Mouse (Mus musculus) forebrain, embryonic 15.5 days (tissue): Measurements from ENCODE around the gene Pex11g. TPM values are rescaled to one million over a fixed set of nuclear protein-coding genes. Genes with fewer than 3 reads are reported as not detected.

Experiments
- ATAC-seq: fragments of 200-750 bp; cut with Nextera tagmentation; replicated peaks from 2 replicates; pipeline ENCODE4 v1.8.0; 2017; ENCODE audit warnings: mild to moderate bottlenecking, moderate TSS enrichment, moderate library complexity
- H3K27ac ChIP-seq: fragments of 300-500 bp; sonication (generic); replicated peaks from 2 replicates; pipeline ENCODE4 v1.5.1; 2015; ENCODE audit warnings: mild to moderate bottlenecking, inconsistent platforms
- H3K27me3 ChIP-seq: fragments of 300-500 bp; sonication (generic); 2 replicates; pipeline ENCODE4 v1.6.1; 2015; ENCODE audit warnings: inconsistent platforms
- H3K36me3 ChIP-seq: fragments of 300-500 bp; sonication (generic); 2 replicates; pipeline ENCODE4 v1.6.1; 2015; ENCODE audit warnings: mild to moderate bottlenecking, inconsistent platforms
- H3K4me1 ChIP-seq: fragments of 300-500 bp; sonication (generic); 2 replicates; pipeline ENCODE4 v1.6.1; 2015; ENCODE audit warnings: inconsistent platforms
- H3K4me2 ChIP-seq: fragments of 300-500 bp; sonication (generic); replicated peaks from 2 replicates; pipeline ENCODE4 v1.6.1; 2015; ENCODE audit warnings: mild to moderate bottlenecking, inconsistent platforms
- H3K4me3 ChIP-seq: fragments of 300-500 bp; sonication (generic); 2 replicates; pipeline ENCODE4 v1.5.1; 2015; ENCODE audit warnings: mild to moderate bottlenecking, inconsistent platforms
- H3K9ac ChIP-seq: fragments of 300-500 bp; sonication (generic); replicated peaks from 2 replicates; pipeline ENCODE4 v1.6.1; 2015; ENCODE audit warnings: mild to moderate bottlenecking, inconsistent platforms
- H3K9me3 ChIP-seq: fragments of 300-500 bp; sonication (generic); 2 replicates; pipeline ENCODE4 v1.6.1; 2016; ENCODE audit warnings: inconsistent platforms
- WGBS: fragments of 180-500 bp; shearing (Covaris S2); methylation state at CpG from one replicate; pipeline ENCODE4 v1.1.7; 2015; ENCODE audit warnings: mixed read lengths; 5-methylcytosine and 5-hydroxymethylcytosine counted together
- polyA plus RNA-seq: library from polyadenylated mRNA; unstranded; fragments of >200 nt; fragmentation: Nextera tagmentation; extraction: Ambion mirVana; gene quantifications from 2 replicates; pipeline ENCODE4 v1.2.1, GENCODE M21; 2015

Gene Pex11g
- polyA plus RNA-seq, result 3.3 and 3.8 TPM in 2 replicates

DNA sequence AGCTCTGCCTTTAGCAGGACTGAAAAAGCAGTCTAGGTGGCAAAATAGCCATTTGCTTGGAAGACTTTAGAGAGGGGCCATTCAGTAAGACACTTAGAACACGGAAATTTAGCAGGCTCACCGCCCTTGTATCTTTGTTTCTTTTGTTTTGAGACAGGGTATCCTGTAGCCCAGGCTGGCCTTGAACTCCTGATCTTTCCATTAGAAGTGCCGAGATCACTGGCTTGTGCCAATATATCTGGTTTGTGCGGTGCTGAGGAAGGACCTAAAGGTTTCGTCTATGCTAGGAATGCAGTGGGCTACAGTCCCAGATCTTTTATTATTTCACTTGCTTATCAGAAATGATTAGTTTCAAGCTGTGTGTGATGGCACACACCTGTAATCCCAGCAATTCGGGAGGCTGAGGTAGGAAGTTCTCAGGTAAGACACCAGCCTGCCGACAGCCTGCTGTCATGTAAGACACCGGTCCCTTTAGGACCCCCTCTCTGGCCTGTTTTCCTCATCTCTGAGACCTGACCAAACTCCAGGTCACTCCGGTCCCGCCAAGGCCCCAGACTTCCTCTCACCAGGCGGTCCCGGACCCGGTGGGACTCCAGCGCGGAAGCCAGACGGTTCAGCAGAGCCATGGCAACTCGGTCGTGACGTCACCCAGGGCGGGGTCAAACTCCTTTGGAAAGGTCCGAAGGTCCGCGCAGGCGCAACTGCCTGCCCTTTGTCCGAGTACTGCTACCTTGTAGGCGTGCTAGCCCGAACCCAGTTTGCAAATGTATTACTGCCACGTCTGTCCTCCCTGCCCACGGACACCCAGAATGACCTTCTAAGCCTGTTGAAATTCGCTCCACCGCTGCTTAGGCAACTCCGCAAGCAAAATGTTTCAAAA, at the start of gene Pex11g:
Pex11g (minus strand) TSS at position 675 of the 880 bp plus-strand sequence.
- H3K4me2 ChIP-seq, result peak within 1 kb of the TSS; percentile 58
- H3K27ac ChIP-seq, result peak within 1 kb of the TSS; percentile 61
- WGBS, result 7% methylated on average over 32 of the region's 32 CpGs
- H3K36me3 ChIP-seq, result no peaks in the 10 kb centered on the region
- H3K27me3 ChIP-seq, result no peaks in the 10 kb centered on the region
- H3K4me3 ChIP-seq, result peak within 1 kb of the TSS; percentile 44
- H3K9ac ChIP-seq, result peak within 1 kb of the TSS; percentile 42
- peak; percentile 89 for ATAC-seq
- no peaks in the 10 kb centered on the region for H3K9me3 ChIP-seq
- 0 out of 2 replicates have a peak, but pooled peaks cover 3% of the 10 kb centered on the region for H3K4me1 ChIP-seq

DNA sequence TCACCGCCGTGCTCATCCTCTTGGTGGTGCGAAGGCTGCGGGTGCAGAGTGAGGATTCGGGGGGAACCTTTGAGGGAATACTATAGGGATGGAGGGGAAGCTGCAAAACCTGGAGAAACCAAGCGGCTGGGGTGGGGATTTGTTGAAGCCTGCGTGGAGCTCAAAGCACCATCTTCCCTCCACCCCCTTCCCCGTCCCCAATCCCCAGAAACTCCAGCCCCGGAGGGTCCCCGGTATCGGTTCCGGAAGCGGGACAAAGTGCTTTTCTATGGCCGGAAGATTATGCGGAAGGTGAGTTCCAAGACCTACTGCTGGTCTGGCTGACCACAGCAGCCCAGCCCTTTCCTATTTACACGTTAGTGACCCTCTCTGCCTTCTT, 49.6 kb upstream of the Pex11g start:
- H3K27me3 ChIP-seq, result no peaks in the 10 kb centered on the region
- no peak; the same call in 1 of the 2 replicates for ATAC-seq
- H3K9me3 ChIP-seq, result no peaks in the 10 kb centered on the region
- peaks cover 11% of the 10 kb centered on the region for H3K36me3 ChIP-seq
- WGBS, result 15% methylated on average over 16 of the region's 16 CpGs
- H3K9ac ChIP-seq, result peak overlapping the region; percentile 45
- peak overlapping the region; percentile 85 for H3K4me2 ChIP-seq
- peaks cover 17% of the 10 kb centered on the region for H3K4me1 ChIP-seq
- H3K4me3 ChIP-seq, result peak overlapping the region; percentile 61
- H3K27ac ChIP-seq, result peak overlapping the region; percentile 72; the same call in 1 of the 2 replicates

- no peaks in the 10 kb centered on the region for H3K27me3 ChIP-seq
- H3K9ac ChIP-seq, result peak overlapping the region; percentile 50
- ATAC-seq, result peak; percentile 88
- peaks cover 17% of the 10 kb centered on the region for H3K4me1 ChIP-seq
- WGBS, result under 1% methylated on average over 36 of the region's 36 CpGs
- peak overlapping the region; percentile 85 for H3K4me2 ChIP-seq
- peaks cover 10% of the 10 kb centered on the region for H3K36me3 ChIP-seq
- H3K27ac ChIP-seq, result peak overlapping the region; percentile 72
- H3K9me3 ChIP-seq, result no peaks in the 10 kb centered on the region
- peak overlapping the region; percentile 61 for H3K4me3 ChIP-seq
Measured at GRCm38 (mm10) chr8:3516450-3517116, 49.1 kb upstream of the Pex11g start.

GRCm38 (mm10) chr8:3515771-3516417, 48.4 kb upstream of the Pex11g start:
- no peaks in the 10 kb centered on the region for H3K9me3 ChIP-seq
- WGBS, result under 1% methylated on average over 25 of the region's 25 CpGs
- H3K4me3 ChIP-seq, result peak overlapping the region; percentile 61
- peak overlapping the region; percentile 85 for H3K4me2 ChIP-seq
- peaks cover 10% of the 10 kb centered on the region for H3K36me3 ChIP-seq
- peak overlapping the region; percentile 50 for H3K9ac ChIP-seq
- peak; percentile 21 for ATAC-seq
- peak overlapping the region; percentile 72 for H3K27ac ChIP-seq
- H3K27me3 ChIP-seq, result no peaks in the 10 kb centered on the region
- H3K4me1 ChIP-seq, result peaks cover 17% of the 10 kb centered on the region

GRCm38 (mm10) chr8:3515260-3515671, 47.8 kb upstream of the Pex11g start, which contains the start of gene Pnpla6:
Pnpla6 (plus strand) TSS chr8:3515384.
- peaks cover 15% of the 10 kb centered on the region for H3K36me3 ChIP-seq
- peak within 1 kb of the TSS; percentile 72 for H3K27ac ChIP-seq
- H3K9me3 ChIP-seq, result no peaks in the 10 kb centered on the region
- H3K4me1 ChIP-seq, result peaks cover 17% of the 10 kb centered on the region
- peak; percentile 71 for ATAC-seq
- peak within 1 kb of the TSS; percentile 50 for H3K9ac ChIP-seq
- peak within 1 kb of the TSS; percentile 85 for H3K4me2 ChIP-seq
- H3K4me3 ChIP-seq, result peak within 1 kb of the TSS; percentile 61
- WGBS, result under 1% methylated on average over 25 of the region's 25 CpGs
- H3K27me3 ChIP-seq, result no peaks in the 10 kb centered on the region

DNA sequence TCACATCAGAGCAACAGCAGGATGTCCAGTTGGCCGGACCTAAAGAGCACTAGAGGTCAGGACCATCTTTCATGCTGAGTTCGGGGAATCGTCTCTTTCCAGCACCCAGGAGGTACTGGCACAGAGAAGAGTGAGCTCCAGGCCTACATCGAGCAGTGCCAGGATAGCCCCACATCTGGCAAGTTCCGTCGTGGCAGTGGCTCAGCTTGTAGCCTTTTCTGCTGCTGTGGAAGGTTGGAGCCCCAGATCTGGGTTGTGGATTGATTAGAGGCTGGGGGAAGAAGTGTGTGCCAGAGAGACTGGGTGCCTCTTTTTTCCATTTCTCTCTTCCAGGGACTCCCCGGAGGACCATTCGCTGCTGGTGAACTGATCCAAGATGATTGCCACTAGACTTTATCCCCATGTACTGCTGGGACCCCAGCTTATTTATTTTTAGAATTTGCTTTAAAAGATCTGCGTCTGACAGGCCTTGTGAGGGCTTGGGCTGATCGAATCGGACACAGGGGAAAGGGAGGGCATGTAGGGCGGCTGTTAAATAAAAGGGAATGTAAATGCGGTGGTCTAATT, 47.3 kb upstream of the Pex11g start:
- Histone ChIP-seq H3K9me3 (no peaks in the 10 kb centered on the region), H3K4me2 (peak overlapping the region; percentile 85), H3K36me3 (peaks cover 17% of the 10 kb centered on the region), H3K27me3 (no peaks in the 10 kb centered on the region), H3K9ac (peak overlapping the region; percentile 50), H3K4me1 (peaks cover 17% of the 10 kb centered on the region), H3K4me3 (peak overlapping the region; percentile 61), H3K27ac (peak overlapping the region; percentile 53)
- no peak for ATAC-seq
- 35% methylated on average over 13 of the region's 13 CpGs for WGBS

DNA sequence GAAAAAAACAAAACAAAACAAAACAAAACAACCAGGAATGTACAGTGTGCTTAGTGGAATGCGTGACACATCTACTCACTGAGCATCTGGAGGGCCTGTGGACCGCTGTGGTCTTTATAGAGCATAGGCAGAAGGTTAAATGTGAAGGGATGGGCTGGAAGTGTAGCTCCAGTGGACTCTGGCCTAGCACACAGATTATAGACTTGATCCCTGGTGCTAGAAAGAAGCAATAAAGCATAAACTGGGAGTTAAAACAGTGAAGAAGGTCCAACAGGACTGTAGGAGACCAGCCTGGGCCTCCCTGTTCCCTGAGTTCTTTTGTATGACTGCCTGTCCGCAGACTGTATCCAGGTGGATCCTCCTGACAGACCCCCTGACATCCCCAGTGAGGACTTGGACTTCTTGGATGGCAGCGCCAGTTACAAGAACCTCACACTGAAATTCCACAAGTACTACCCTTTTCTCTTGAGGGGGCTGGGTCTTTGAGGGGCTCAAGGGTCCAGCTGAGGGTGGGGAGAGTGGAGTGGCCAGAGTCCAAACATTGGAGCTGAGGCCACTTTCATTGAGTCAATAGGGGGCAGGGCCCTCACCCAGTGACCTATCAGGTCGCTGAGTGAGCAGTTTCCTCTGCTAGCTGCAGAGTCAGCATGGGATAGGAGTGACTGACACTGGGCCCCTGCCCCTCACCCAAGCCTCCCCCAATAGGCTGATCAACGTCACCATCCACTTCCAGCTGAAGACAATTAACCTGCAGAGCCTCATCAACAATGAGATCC, 40.7 kb upstream of the Pex11g start:
- Histone ChIP-seq H3K27ac (no peak overlapping the region), H3K27me3 (no peaks in the 10 kb centered on the region), H3K9ac (no peak overlapping the region), H3K4me1 (no peaks in the 10 kb centered on the region), H3K36me3 (peaks cover 56% of the 10 kb centered on the region), H3K4me2 (no peak overlapping the region), H3K9me3 (no peaks in the 10 kb centered on the region), H3K4me3 (no peak overlapping the region)
- 90% methylated on average over 6 of the region's 6 CpGs for WGBS
- ATAC-seq, result no peak

- peaks cover 19% of the 10 kb centered on the region for H3K36me3 ChIP-seq
- no peak overlapping the region for H3K4me3 ChIP-seq
- H3K9ac ChIP-seq, result no peak overlapping the region
- peaks cover 30% of the 10 kb centered on the region for H3K4me1 ChIP-seq
- no peak for ATAC-seq
- no peaks in the 10 kb centered on the region for H3K9me3 ChIP-seq
- 73% methylated on average over 4 of the region's 4 CpGs for WGBS
- H3K4me2 ChIP-seq, result no peak overlapping the region
- no peak overlapping the region for H3K27ac ChIP-seq
- no peaks in the 10 kb centered on the region for H3K27me3 ChIP-seq
Measured at GRCm38 (mm10) chr8:3502217-3502616, 34.7 kb upstream of the Pex11g start.

DNA sequence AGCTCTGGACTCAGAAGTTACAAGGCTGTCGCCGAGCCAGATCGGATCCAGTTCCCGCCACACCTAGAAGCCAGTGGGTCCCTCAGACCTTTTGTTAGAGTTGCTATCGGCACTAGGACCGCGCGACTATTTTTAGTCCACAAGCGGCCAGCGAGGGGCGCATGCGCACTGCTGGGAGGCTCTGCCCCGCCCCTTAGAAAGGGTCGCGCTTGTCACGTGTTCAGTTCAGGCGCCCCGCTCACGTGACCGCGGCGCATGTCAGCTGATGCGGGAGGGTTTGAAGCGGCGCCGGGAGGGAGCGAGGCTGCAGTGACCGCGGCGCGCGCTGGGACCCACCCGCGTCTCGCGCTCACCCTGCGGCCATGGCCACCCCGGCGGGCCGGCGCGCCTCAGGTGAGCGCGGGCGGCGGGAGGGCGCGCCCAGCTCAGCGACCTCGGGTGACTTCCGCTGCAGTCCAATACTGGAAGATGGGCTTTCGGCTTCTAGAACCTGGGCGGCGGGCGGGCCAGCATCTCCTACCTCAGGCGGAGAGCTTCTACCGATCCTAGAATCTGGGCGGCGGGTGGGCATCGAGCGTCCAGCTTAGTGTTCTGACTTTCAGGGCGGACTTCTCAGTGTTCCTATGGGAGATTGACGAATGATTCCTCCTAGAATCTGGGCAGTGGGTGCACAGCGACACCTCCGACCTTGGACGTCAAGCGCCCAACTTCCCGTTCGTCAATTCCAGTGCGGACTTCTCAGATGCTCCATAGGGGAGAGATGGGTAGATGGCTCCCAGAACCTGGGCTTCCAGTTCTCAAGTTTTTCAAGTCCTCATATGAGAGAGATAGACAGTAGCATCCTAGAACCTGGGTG, 33.0 kb upstream of the Pex11g start, which contains the start of gene Mcoln1:
Mcoln1 (plus strand) TSS at position 223 of the 856 bp plus-strand sequence.
- Histone ChIP-seq H3K4me3 (peak within 1 kb of the TSS; percentile 68), H3K9me3 (no peaks in the 10 kb centered on the region), H3K4me2 (peak within 1 kb of the TSS; percentile 71), H3K27me3 (no peaks in the 10 kb centered on the region), H3K9ac (peak within 1 kb of the TSS; percentile 71), H3K27ac (peak within 1 kb of the TSS; percentile 88), H3K36me3 (peaks cover 20% of the 10 kb centered on the region), H3K4me1 (peaks cover 38% of the 10 kb centered on the region)
- ATAC-seq, result peak; percentile 89
- WGBS, result under 1% methylated on average over 70 of the region's 70 CpGs

GRCm38 (mm10) chr8:3499751-3500150, 32.3 kb upstream of the Pex11g start:
- ATAC-seq, result no peak
- Histone ChIP-seq H3K4me1 (peaks cover 38% of the 10 kb centered on the region), H3K9me3 (no peaks in the 10 kb centered on the region), H3K4me2 (peak overlapping the region; percentile 71), H3K9ac (peak overlapping the region; percentile 61), H3K4me3 (peak overlapping the region; percentile 68), H3K27ac (peak overlapping the region; percentile 88), H3K36me3 (peaks cover 27% of the 10 kb centered on the region), H3K27me3 (no peaks in the 10 kb centered on the region)
- 9% methylated on average over 8 of the region's 8 CpGs for WGBS
